Mouse (Mus musculus) layer of hippocampus, adult 9-10 months (tissue): ENCODE data around the gene Cspg4.
"Not testable (repeated sequence)": the region's sequence is repeated elsewhere in the genome, so short reads cannot be mapped to it uniquely, and the experiment has no call there.

Experiments
- DNase-seq: peaks from one replicate; pipeline ENCODE4 v3.0.0; 2022; ENCODE audit warnings: low spot score

Gene Cspg4

DNA sequence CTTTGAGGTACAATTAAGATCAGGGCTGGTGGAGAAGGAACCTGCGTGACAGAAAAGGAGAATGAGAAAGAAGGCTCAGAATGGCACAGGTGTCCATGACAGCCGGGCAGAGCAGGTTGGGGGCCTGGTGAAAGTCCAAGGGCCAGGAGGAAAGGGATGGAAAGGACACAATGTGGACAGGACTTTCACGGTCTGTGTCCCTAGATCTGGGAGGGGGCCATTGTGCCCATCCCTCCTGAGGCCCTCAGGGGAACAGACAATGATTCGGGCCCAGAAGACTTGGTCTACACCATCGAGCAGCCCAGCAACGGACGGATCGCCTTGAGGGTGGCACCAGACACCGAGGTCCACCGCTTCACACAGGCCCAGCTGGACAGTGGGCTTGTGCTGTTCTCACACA lies 27.3 kb downstream of the Cspg4 start:
- DNase-seq: no peak

DNA sequence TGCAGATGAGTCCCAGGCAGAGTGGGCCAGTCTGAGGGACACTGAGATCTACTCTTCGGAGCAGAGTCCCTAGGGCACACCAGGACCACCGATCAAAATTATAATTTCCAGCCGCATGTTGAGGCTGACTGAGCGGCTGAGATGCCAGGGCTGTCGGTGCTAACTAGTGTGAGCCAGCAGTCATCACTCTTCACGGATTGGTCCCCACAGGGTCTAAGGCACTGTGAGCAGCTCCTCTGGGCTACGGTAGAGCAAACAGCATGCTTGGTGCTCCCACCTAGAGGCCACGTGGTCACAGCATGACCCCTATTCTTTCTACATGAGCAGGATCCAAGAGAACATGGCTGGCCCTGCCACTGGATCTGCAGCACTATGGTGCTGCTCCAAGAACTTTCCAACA lies 28.5 kb downstream of the Cspg4 start:
- no peak for DNase-seq

GRCm38 (mm10) chr9:56894006-56894405 lies 29.2 kb downstream of the Cspg4 start:
- no peak for DNase-seq

DNA sequence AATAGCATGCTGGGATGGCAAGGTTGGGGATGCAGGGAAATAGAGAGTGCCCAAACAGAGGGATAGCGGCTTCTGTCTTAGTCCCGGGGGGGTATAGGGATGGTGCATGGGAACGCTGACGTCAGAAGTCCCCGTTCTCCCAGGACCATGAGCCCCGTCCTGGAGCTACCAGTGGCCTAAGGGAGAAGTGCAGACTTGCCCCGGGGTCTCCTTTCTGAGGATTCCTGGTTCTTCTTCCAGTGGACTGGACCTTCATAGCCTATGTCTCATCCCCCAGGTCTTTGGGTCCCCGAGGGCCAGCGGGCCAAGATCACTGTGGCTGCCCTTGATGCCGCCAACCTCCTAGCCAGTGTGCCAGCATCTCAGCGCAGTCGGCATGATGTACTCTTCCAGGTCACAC lies 31.9 kb downstream of the Cspg4 start:
- no peak for DNase-seq

DNA sequence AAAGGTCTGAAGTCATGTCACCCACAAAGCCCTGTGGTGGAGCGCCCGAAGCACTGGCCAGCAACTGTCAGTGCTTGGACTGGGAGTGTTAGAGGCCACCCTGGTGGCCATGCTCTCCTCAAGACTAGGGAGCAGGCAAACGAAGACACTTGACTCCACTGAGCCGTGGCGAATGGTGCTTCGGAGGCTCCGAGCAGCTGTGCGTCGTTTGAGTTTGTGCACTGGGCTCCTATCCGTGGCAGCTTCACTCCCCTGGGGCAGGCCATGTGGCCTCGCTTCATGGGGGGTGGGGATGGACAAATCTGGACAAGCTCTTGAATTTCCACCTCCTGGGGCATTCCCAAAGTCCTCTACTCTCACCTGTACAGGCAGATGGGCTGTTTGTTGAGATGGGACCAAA lies 34.6 kb downstream of the Cspg4 start:
- no peak for DNase-seq

GRCm38 (mm10) chr9:56900060-56900459 lies 35.2 kb downstream of the Cspg4 start:
- no peak for DNase-seq

- DNase-seq: no peak
These were observed 35.7 kb downstream of the Cspg4 start for GRCm38 (mm10) chr9:56900571-56900970.

DNA sequence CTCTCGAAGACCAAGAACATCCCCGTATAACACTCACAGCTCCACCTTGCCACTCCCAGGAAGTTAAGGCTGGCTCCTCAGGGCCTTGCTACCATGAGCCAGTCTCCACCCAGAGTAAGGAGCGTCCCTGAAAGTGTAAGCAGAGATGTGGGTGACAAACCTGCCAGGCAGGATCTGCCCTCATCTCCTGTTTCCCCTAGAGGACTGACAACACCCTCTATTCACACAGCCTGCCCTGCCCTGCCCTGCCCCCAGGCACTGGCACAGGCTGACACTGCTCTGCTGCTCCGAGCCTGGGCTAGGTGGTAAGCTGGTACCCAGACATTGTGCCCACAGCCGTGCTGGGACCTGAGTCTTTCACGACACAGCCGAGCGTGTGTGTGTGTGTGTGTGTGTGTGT lies 36.4 kb downstream of the Cspg4 start:
- DNase-seq: no peak

- no peak for DNase-seq
These were observed 38.8 kb downstream of the Cspg4 start for GRCm38 (mm10) chr9:56903662-56904061.

GRCm38 (mm10) chr9:56907549-56907948 lies 42.7 kb downstream of the Cspg4 start:
- no peak for DNase-seq

- DNase-seq: not testable (repeated sequence)
These were observed 45.2 kb downstream of the Cspg4 start for GRCm38 (mm10) chr9:56909991-56910390.

DNA sequence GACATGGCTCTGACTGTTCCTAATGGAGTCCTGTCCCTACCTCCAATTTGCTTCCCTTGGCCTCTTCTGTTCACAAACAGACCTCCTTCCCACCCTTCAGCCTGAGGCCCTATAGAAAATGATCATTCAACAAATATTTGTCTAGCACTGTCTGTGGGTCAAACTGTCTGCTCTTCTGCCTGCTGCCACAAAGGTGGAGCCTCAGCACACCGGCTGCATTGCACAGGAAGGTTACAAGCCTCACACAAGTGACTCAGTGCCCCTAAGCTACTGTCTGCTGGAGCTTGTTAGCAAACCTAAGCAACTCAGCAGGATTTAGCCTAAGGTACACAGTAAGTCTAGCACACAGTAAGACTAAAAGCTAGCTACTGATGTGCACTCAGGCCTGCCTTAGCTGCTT lies 46.2 kb downstream of the Cspg4 start:
- DNase-seq: no peak

GRCm38 (mm10) chr9:56913991-56914390 lies 49.2 kb downstream of the Cspg4 start:
- no peak for DNase-seq

DNA sequence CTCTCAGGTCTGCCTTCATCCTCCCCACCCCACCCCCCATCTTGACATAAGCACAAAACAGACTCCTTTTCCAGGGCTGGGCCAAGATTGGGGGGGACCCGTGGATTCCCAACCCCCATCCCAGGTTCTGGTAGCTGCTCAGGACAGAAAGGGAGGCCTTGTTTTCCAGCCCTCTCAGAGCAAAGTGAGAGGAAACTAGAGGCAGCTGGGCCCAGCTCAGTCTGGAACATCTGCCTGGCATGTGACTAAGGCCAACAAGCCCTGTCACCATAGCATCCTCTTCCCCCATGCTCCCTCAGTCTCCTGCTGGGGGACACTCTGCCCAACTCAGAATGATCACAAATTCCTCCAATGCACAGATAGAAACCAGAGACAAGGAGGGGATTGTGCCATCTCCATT lies 50.3 kb downstream of the Cspg4 start:
- DNase-seq: no peak

DNA sequence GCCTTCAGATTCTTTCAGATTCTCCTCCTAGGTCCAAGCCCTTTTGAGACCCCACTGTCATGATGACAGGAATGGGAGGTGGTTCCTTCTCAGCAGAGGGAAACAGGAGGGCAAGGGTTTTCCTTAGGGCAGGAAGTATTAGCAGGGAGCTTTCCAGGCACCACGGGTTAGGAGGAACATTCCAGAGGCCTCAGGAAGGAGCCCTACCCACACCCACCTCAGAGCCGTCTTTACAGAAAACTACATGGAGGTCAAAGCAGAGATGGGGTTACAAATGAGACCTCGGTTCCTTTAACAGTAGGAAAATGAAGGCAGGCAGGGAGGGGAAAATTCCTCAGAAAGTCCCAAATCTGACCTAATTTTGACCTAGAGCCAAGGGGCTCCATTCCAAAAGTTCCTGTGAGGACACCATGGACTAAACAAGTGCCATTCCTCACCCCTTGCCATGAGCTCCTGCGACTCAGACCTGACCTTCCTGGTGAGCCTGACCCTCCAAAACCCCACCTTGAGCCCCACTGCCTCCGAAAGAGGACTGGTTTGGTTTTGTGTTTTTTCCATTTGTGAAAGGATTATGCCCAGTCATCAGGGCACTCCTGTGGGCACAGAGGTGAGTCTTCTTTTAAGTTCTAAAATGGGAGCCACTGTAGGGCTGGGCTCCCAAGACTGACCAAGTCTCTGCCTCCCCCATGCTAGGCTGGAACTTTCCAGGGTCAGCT lies 51.0 kb downstream of the Cspg4 start:
- DNase-seq: no peak

DNA sequence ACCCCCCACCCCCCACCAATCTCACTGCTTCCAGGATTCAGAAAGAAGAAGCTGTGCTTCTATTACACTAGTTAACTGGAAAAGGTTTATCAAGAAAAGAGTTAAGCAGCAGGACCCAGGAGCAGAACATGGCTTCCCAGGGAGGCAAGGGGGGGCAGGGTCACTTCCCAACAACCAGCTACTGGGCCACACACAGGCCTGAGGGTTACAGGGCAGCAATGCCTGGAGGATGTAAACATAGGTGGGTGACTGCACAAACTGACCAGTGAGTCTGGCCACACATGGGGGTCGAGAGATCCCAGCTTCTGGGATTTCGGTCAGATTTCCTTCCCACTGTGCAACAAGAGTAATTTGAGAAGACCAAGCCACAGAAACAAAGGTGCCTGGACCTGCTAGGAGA lies 52.3 kb downstream of the Cspg4 start:
- DNase-seq: no peak

DNA sequence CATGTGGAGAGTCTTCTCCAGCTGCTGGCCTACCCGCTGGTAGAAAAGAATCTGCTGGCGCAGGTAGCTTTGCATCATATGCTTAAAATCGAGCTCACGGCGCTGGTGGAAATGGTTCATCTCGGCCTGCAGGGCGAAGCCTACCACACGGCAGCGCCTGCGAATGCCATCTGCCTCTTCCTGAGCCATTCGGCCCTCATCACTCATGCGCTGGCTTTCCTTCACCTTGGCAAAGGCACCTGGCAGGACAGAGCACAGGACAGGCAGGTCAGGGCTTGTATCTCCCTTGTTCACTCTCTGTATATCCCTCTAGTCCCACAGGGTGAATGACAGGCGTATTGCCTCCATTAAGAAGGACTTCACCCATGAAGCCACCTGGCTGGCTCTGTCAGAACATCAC lies 53.6 kb downstream of the Cspg4 start:
- no peak for DNase-seq

DNA sequence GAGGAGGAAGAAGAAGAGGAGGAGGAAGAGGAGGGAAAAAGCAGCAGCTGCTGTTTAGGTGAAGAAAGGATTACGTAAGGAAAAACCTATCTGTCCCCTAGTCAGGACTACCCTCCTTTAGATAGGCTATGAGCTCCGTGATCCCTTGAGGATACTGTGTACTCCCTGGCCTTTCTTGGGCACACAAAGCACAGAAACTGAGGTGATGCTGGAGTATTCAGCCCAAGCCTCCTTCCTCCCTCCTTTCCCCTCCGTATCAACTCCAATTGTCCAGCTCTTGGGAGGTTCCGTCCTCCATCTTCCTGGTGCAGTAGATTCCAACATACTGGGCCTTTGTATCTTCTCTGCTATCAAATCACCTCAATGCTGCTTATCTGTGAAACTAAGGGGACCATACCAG lies 57.9 kb downstream of the Cspg4 start:
- DNase-seq: no peak

- DNase-seq: no peak
These were observed 59.2 kb downstream of the Cspg4 start for GRCm38 (mm10) chr9:56923841-56924650.

GRCm38 (mm10) chr9:56924651-56925027 lies 59.8 kb downstream of the Cspg4 start:
- DNase-seq: no peak

DNA sequence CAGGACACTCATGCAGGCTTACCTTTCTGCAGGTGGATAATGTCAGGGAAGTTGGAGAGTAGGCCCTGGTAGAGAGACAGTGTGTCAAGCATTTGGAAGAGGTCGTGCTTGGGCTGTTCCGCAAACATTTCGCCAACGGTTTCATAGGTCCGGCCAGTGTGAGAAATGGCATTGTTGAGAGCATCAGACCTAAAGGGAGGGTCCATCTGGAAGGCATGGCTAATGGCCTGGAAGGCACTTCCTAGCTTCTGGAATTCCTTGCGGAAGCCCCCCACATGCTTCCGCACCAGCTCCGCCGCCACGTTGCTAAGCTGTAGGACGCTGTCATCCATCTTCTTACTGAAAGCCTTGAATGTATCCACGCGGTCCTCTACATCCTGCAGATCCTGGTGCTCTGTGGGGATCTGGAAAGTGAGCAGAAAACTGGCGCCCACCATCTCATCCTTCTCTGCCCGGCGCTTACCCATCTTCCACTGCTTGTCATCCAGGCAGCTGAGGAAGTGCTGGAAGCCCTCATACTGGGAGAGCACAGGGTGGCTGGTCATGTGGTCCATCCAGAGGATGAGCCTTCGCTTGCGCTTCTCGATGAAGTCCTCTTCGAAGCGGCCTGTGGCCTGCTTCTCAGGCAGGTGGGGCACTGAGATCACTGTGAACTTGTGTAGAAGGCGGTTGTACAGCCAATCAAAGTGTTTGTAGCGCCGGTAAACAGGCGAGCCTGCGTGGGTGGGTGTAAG lies 60.6 kb downstream of the Cspg4 start:
- DNase-seq: no peak

DNA sequence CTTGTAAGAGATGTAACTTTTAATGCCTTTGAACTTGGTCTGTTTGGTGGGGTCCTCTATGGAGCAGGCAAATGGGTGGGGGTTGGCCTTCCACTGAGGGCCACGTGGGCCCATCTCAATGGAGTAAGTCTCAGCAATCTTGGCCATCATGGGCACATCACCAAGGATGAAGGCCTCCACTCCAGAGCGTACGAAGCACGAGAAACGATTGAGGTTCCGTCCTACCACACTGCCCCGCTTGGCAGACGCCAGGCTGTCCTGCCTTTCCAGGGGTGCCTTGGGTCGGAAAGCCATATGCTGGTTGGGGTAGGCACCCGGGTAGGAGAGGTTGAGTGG lies 61.2 kb downstream of the Cspg4 start:
- DNase-seq: no peak

DNA sequence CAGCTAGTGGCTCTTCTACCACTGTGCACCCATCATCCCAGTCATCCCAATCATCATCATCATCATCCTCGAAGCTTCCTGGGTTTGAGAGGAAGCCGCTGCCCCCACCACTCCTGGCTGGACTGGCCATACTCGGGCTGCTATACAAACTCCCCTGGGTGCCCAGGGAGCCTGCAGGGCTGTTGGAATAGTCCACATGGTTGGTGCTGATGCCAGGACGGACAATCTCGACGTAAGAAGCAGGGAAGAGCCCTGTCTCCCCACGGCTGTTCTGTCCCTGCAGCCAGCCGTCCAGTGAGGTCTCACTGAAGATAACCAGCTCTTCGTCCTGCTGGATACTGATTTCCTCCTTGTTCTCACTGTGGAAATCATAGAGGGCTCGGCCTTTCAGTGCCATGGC lies 61.6 kb downstream of the Cspg4 start:
- no peak for DNase-seq
